Mouse (Mus musculus): ENCODE results near the gene Rsg1.

DNA sequence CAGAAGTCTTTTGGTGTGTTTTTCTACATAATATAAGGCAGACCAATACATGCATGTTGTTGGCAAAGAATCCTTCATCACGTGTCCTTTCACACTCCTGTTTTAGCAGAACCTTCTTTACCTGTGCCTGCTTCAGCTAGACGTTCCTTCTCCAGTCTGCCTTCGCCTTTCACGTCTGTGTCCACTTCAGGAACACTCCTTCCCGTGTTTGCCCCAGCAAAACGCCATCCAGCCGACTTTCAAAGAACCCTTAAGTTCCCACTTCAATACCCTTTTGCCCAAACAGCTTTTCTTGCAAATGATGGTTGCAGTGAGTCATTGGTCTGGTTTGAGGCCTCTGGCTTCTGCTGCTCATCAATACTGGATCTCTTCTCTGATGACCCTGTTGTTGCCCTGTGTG, 22.5 kb upstream of the Rsg1 start:
- TF ChIP-seq CTCF (IDR thresholded peaks at IDR 0.05) (no peak), EP300 (IDR thresholded peaks at IDR 0.05) (0 out of 2 replicates have a peak, but pooled peaks have one; percentile 26)
